Mouse (Mus musculus) MEL (cell line): ENCODE data around the gene Myh1. TPM values are rescaled to one million over a fixed set of nuclear protein-coding genes. Genes with fewer than 3 reads are reported as not detected.

Experiments used
- DNase-seq: peaks from one replicate; pipeline ENCODE4 v3.0.0; 2011; ENCODE audit warnings: low read depth, low spot score
- H3K27ac ChIP-seq: 2 replicates; pipeline ENCODE4 v1.5.1; 2012; ENCODE audit warnings: low read depth, mild to moderate bottlenecking, control low read depth, low read length, moderate library complexity; ENCODE audit not compliant: control insufficient read depth
- H3K27me3 ChIP-seq, 2 experiments: fragments of 150-350 bp in 1 of 2; sonication (generic) in 1 of 2; 2 replicates each; pipeline ENCODE4 v1.6.1; 2012; ENCODE audit warnings: low read length in 2 of 2, mild to moderate bottlenecking in 2 of 2, improper control_type of control experiment in 1 of 2, moderate library complexity in 1 of 2; ENCODE audit not compliant: insufficient read depth in 2 of 2, control insufficient read depth in 1 of 2
- H3K36me3 ChIP-seq, 2 experiments: 2 replicates each; pipeline ENCODE4 v1.6.1; 2012 to 2014; ENCODE audit warnings: low read length in 2 of 2, improper control_type of control experiment in 1 of 2, inconsistent platforms in 1 of 2, mild to moderate bottlenecking in 1 of 2; ENCODE audit not compliant: insufficient read depth in 2 of 2, control insufficient read depth in 1 of 2
- H3K4me1 ChIP-seq, 2 experiments: fragments of 150-350 bp in 1 of 2; sonication (generic) in 1 of 2; 2 replicates each; pipeline ENCODE4 v1.6.1; 2012; ENCODE audit warnings: low read length in 2 of 2, improper control_type of control experiment in 1 of 2, mild to moderate bottlenecking in 1 of 2; ENCODE audit not compliant: insufficient read depth in 2 of 2, control insufficient read depth in 1 of 2
- H3K4me3 ChIP-seq, 2 experiments: fragments of 150-350 bp in 1 of 2; sonication (generic) in 1 of 2; 2 replicates each; pipeline ENCODE4 v1.5.1; 2012; ENCODE audit warnings: low read depth in 2 of 2, low read length in 2 of 2, mild to moderate bottlenecking in 2 of 2, moderate library complexity in 2 of 2, control low read depth in 1 of 2, improper control_type of control experiment in 1 of 2; ENCODE audit not compliant: control insufficient read depth in 1 of 2, insufficient read depth in 1 of 2
- H3K79me2 ChIP-seq: 2 replicates; pipeline ENCODE4 v1.6.1; 2012; ENCODE audit warnings: mild to moderate bottlenecking, low read length, moderate library complexity; ENCODE audit not compliant: control insufficient read depth, poor library complexity, insufficient read depth
- H3K9ac ChIP-seq: 2 replicates; pipeline ENCODE4 v1.6.1; 2012; ENCODE audit warnings: low read depth, mild to moderate bottlenecking, control low read depth, low read length, moderate library complexity; ENCODE audit not compliant: control insufficient read depth, poor library complexity, severe bottlenecking
- H3K9me3 ChIP-seq: fragments of 150-350 bp; sonication (generic); replicated peaks from 2 replicates; pipeline ENCODE4 v1.6.1; 2012; ENCODE audit warnings: mild to moderate bottlenecking, low read length, improper control_type of control experiment, moderate library complexity; ENCODE audit not compliant: insufficient read depth
- BHLHE40 ChIP-seq: IDR thresholded peaks from 2 replicates; pipeline ENCODE4 v1.6.1; 2012; ENCODE audit warnings: low read depth, mild to moderate bottlenecking, inconsistent platforms, low read length, improper control_type of control experiment, borderline replicate concordance
- CHD1 ChIP-seq: IDR thresholded peaks from 2 replicates; pipeline ENCODE4 v1.6.1; 2012; ENCODE audit warnings: low read depth, mild to moderate bottlenecking, inconsistent platforms, low read length, improper control_type of control experiment
- CHD2 ChIP-seq: IDR thresholded peaks from 2 replicates; pipeline ENCODE4 v1.6.1; 2011; ENCODE audit warnings: low read length, improper control_type of control experiment
- CTCF ChIP-seq, 3 experiments: IDR thresholded peaks in 2 of 3; conservative IDR thresholded peaks in 1 of 3; 2 replicates each; pipeline ENCODE4 v1.5.1; 2011 to 2012; ENCODE audit warnings: low read length in 3 of 3, low read depth in 2 of 3, mild to moderate bottlenecking in 2 of 3, improper control_type of control experiment in 1 of 3, inconsistent platforms in 1 of 3, mixed read lengths in 1 of 3, moderate library complexity in 1 of 3; ENCODE audit not compliant: control insufficient read depth in 1 of 3, insufficient read depth in 1 of 3, poor library complexity in 1 of 3, severe bottlenecking in 1 of 3
- E2F4 ChIP-seq: IDR thresholded peaks from 2 replicates; pipeline ENCODE4 v1.6.1; 2011; ENCODE audit warnings: low read depth, low read length, improper control_type of control experiment, borderline replicate concordance
- ELF1 ChIP-seq: IDR thresholded peaks from 2 replicates; pipeline ENCODE4 v1.6.1; 2014; ENCODE audit warnings: low read depth, mild to moderate bottlenecking, inconsistent platforms, low read length, improper control_type of control experiment, moderate library complexity
- ETS1 ChIP-seq: IDR thresholded peaks from 2 replicates; pipeline ENCODE4 v1.6.1; 2012; ENCODE audit warnings: low read depth, mild to moderate bottlenecking, inconsistent platforms, low read length, improper control_type of control experiment, moderate library complexity
- GATA1 ChIP-seq: IDR thresholded peaks from 2 replicates; pipeline ENCODE4 v1.6.1; 2011; ENCODE audit warnings: low read depth, low read length, improper control_type of control experiment
- JUND ChIP-seq: IDR thresholded peaks from 2 replicates; pipeline ENCODE4 v1.6.1; 2011; ENCODE audit warnings: low read depth, mild to moderate bottlenecking, improper control_type of control experiment, low read length
- MAFK ChIP-seq: IDR thresholded peaks from 2 replicates; pipeline ENCODE4 v1.6.1; 2011; ENCODE audit warnings: low read depth, mild to moderate bottlenecking, low read length, improper control_type of control experiment, borderline replicate concordance
- MEF2A ChIP-seq: IDR thresholded peaks from 2 replicates; pipeline ENCODE4 v1.6.1; 2014; ENCODE audit warnings: low read depth, mild to moderate bottlenecking, inconsistent platforms, low read length, improper control_type of control experiment; ENCODE audit not compliant: poor library complexity, insufficient replicate concordance, severe bottlenecking; ENCODE audit errors: extremely low read depth
- MYB ChIP-seq: IDR thresholded peaks from 2 replicates; pipeline ENCODE4 v1.6.1; 2011; ENCODE audit warnings: mild to moderate bottlenecking, low read depth, low read length, improper control_type of control experiment
- MYC ChIP-seq: IDR thresholded peaks from 2 replicates; pipeline ENCODE4 v1.6.1; 2011; ENCODE audit warnings: low read depth, mild to moderate bottlenecking, low read length, improper control_type of control experiment, moderate library complexity
- NELFE ChIP-seq: IDR thresholded peaks from 2 replicates; pipeline ENCODE4 v1.6.1; 2011; ENCODE audit warnings: low read depth, low read length, improper control_type of control experiment
- POLR2A ChIP-seq, 2 experiments: IDR thresholded peaks; 2 replicates each; pipeline ENCODE4 v1.6.1; 2011 to 2012; ENCODE audit warnings: low read length in 2 of 2, mild to moderate bottlenecking in 2 of 2, control low read depth in 1 of 2, improper control_type of control experiment in 1 of 2, low read depth in 1 of 2, moderate library complexity in 1 of 2; ENCODE audit not compliant: control insufficient read depth in 1 of 2, insufficient read depth in 1 of 2, poor library complexity in 1 of 2
- RCOR1 ChIP-seq: IDR thresholded peaks from 2 replicates; pipeline ENCODE4 v1.6.1; 2012; ENCODE audit warnings: low read depth, mild to moderate bottlenecking, inconsistent platforms, low read length, improper control_type of control experiment
- SIN3A ChIP-seq: IDR thresholded peaks from 2 replicates; pipeline ENCODE4 v1.6.1; 2012; ENCODE audit warnings: low read length, improper control_type of control experiment, inconsistent platforms
- SMC3 ChIP-seq: IDR thresholded peaks from 2 replicates; pipeline ENCODE4 v1.6.1; 2011; ENCODE audit warnings: low read depth, low read length, improper control_type of control experiment
- TAL1 ChIP-seq: IDR thresholded peaks from 2 replicates; pipeline ENCODE4 v1.6.1; 2012; ENCODE audit warnings: mild to moderate bottlenecking, inconsistent platforms, low read length, moderate library complexity, mixed read lengths
- TCF12 ChIP-seq: IDR thresholded peaks from 2 replicates; pipeline ENCODE4 v1.6.1; 2014; ENCODE audit warnings: low read depth, mild to moderate bottlenecking, inconsistent platforms, low read length, improper control_type of control experiment, moderate library complexity
- UBTF ChIP-seq: IDR thresholded peaks from 2 replicates; pipeline ENCODE4 v1.6.1; 2012; ENCODE audit warnings: low read depth, mild to moderate bottlenecking, inconsistent platforms, low read length, improper control_type of control experiment, moderate library complexity, borderline replicate concordance; ENCODE audit not compliant: insufficient read depth
- USF1 ChIP-seq: IDR thresholded peaks from 2 replicates; pipeline ENCODE4 v1.6.1; 2014; ENCODE audit warnings: low read depth, mild to moderate bottlenecking, inconsistent platforms, low read length, improper control_type of control experiment, moderate library complexity
- USF2 ChIP-seq, 2 experiments: IDR thresholded peaks; 2 replicates each; pipeline ENCODE4 v1.6.1; 2011 to 2012; ENCODE audit warnings: improper control_type of control experiment in 2 of 2, low read length in 2 of 2, borderline replicate concordance in 1 of 2, inconsistent platforms in 1 of 2, low read depth in 1 of 2, mild to moderate bottlenecking in 1 of 2; ENCODE audit not compliant: insufficient read depth in 1 of 2
- ZC3H11A ChIP-seq: IDR thresholded peaks from 2 replicates; pipeline ENCODE4 v1.6.1; 2012; ENCODE audit warnings: low read depth, mild to moderate bottlenecking, inconsistent platforms, low read length, improper control_type of control experiment
- ZMIZ1 ChIP-seq: IDR thresholded peaks from 2 replicates; pipeline ENCODE4 v1.6.1; 2012; ENCODE audit warnings: low read depth, mild to moderate bottlenecking, inconsistent platforms, low read length, improper control_type of control experiment, moderate library complexity
- ZNF384 ChIP-seq: IDR thresholded peaks from 2 replicates; pipeline ENCODE4 v1.6.1; 2012; ENCODE audit warnings: low read depth, mild to moderate bottlenecking, inconsistent platforms, low read length, improper control_type of control experiment
- polyA plus RNA-seq, 2 experiments: library from polyadenylated mRNA; stranded (reverse) in 1 of 2; unstranded in 1 of 2; fragments of >175 nt in 1 of 2; fragments of >200 nt in 1 of 2; gene quantifications; 2 replicates each; pipeline versions ENCODE4 v1.2.1 to v1.2.4; 2012; ENCODE audit warnings: low replicate concordance in 2 of 2, low read depth in 1 of 2; ENCODE audit not compliant: insufficient read length in 2 of 2, insufficient read depth in 1 of 2, missing spikeins in 1 of 2
- total RNA-seq: library from RNA; depleted of rRNA; stranded (reverse); fragments of 300-350 nt; gene quantifications from 2 replicates; pipeline ENCODE4 v1.2.3, GENCODE M21; 2012

Myh1 gene
- total and polyA plus RNA-seq, 3 experiments = not detected

DNA sequence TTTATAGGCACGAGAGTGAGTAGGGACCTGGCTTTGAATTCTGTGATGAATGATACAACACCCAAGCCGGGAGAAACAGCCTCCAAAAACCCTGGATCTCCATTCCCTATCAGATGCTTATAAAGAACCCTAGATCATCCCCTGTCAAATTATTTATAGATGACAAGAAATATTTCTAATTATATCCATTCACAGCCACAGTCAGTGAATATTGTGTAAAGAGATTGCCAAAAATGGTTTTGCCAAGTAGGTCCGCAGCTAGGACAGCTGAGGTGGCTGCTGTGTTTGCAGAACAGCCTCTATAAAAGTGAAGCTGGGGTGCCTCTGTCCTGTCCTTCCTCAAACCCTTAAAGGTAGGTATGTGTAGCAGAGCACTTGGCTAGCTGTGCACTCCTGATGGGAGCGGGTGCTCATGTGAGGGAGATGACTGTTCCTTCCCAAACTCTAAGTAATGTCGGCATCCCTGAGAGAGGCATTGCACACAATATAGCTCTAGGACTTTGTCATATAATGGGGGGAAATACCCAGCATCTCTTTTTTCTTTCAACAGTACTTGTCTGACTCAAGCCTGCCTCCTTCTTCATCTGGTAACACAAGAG is 37.7 kb downstream of the Myh1 start, which contains the start of gene Myh4:
Gene Myh4 (plus strand): TSS at position 549 of the 599 bp plus-strand sequence.
- Histone ChIP-seq H3K27me3 (no peaks in the 10 kb centered on the region), H3K4me3 (no peak within 1 kb of the TSS)
- TF ChIP-seq MYC (no peak), UBTF (no peak), ZMIZ1 (no peak), USF2 (IDR thresholded peaks at IDR 0.05; ENCODE audit: borderline replicate concordance in 1 of 2, insufficient read depth in 1 of 2, low read depth in 1 of 2, low read length in 2 of 2) (no peak), SIN3A (no peak), JUND (no peak), RCOR1 (no peak), POLR2A (IDR thresholded peaks at IDR 0.05; ENCODE audit: control insufficient read depth in 1 of 2, insufficient read depth in 1 of 2, low read depth in 1 of 2, low read length in 2 of 2, poor library complexity in 1 of 2) (no peak), TCF12 (no peak), SMC3 (no peak), USF1 (no peak), ELF1 (no peak), GATA1 (no peak), CTCF (IDR thresholded peaks at IDR 0.05 in 2 of 3, conservative IDR thresholded peaks at IDR 0.05 in 1 of 3; ENCODE audit: control insufficient read depth in 1 of 3, insufficient read depth in 1 of 3, low read depth in 2 of 3, low read length in 3 of 3, poor library complexity in 1 of 3, severe bottlenecking in 1 of 3) (no peak), MYB (no peak), BHLHE40 (no peak), MAFK (no peak)

GRCm38 (mm10) chr11:67241051-67241450 is 41.2 kb downstream of the Myh1 start:
- TF ChIP-seq ZNF384 = no peak
- TF ChIP-seq ZC3H11A = no peak
- TF ChIP-seq MEF2A = no peak
- no peak for TF ChIP-seq CHD2
- TF ChIP-seq UBTF = no peak
- TF ChIP-seq E2F4 = no peak
- no peak for TF ChIP-seq NELFE
- no peak for TF ChIP-seq CHD1
- TF ChIP-seq MYB = no peak
- no peak for TF ChIP-seq RCOR1
- TF ChIP-seq TAL1 = no peak
- no peak for TF ChIP-seq ETS1
- TF ChIP-seq MYC = no peak
- no peak for DNase-seq
- H3K9ac ChIP-seq = no peak overlapping the region
- H3K27me3 ChIP-seq = no peaks in the 10 kb centered on the region
- no peaks in the 10 kb centered on the region for H3K9me3 ChIP-seq
- no peak overlapping the region for H3K27ac ChIP-seq
- no peaks in the 10 kb centered on the region for H3K79me2 ChIP-seq
- H3K4me1 ChIP-seq = no peaks in the 10 kb centered on the region
- no peak overlapping the region for H3K4me3 ChIP-seq
- H3K36me3 ChIP-seq = no peaks in the 10 kb centered on the region

More for the DNA sequence above, 37.7 kb downstream of the Myh1 start, which contains the start of gene Myh4:
- Histone ChIP-seq H3K79me2 (no peaks in the 10 kb centered on the region), H3K36me3 (no peaks in the 10 kb centered on the region), H3K9me3 (no peaks in the 10 kb centered on the region), H3K4me1 (no peaks in the 10 kb centered on the region), H3K27ac (no peak within 1 kb of the TSS), H3K9ac (no peak within 1 kb of the TSS)
- DNase-seq = no peak
